Mouse (Mus musculus): ENCODE measurements around the gene Sorbs1. TPM values are rescaled to one million over a fixed set of nuclear protein-coding genes. Genes with fewer than 3 reads are reported as not detected.

The Sorbs1 gene
- polyA plus RNA-seq, 1 experiment from 2014 or later, result 74.4 TPM

GRCm38 (mm10) chr19:40442377-40442776, 71.2 kb downstream of the Sorbs1 start:
- no peak for DNase-seq (ENCODE audit: low spot score)
- 82% methylated on average over 3 of the region's 3 CpGs for WGBS
- no peak overlapping the region for H3K4me3 ChIP-seq
- H3K27me3 ChIP-seq (ENCODE audit: insufficient read depth, poor library complexity, severe bottlenecking), result no peaks in the 10 kb centered on the region
- H3K36me3 ChIP-seq, result no peaks in the 10 kb centered on the region
- H3K27ac ChIP-seq, result no peak overlapping the region
- no peaks in the 10 kb centered on the region for H3K9me3 ChIP-seq
- peaks cover 5% of the 10 kb centered on the region; the same call in 1 of the 2 replicates for H3K4me1 ChIP-seq (replicated peaks)

DNA sequence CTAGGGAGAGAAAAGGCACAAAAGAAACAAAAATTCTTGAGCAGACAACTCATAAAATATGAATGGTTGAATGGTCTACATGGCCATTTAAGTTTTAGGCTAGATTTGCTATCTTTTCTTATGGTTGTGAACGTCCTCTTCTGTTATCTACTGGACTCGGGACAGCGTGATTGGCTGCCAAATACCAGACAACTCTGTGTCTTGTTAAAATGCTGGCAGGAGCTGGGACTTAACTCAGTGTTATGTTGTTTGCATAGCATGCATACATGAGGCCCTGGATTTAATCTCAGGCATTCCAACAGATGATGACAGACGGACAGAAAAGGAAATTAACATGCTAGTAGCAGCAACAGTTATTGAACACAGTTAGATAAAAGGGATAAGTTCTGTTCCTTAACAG, 72.6 kb downstream of the Sorbs1 start:
- no peaks in the 10 kb centered on the region for H3K9me3 ChIP-seq
- H3K27me3 ChIP-seq (ENCODE audit: insufficient read depth, poor library complexity, severe bottlenecking), result no peaks in the 10 kb centered on the region
- no peak for DNase-seq (ENCODE audit: low spot score)
- peaks cover 5% of the 10 kb centered on the region; the same call in 1 of the 2 replicates for H3K4me1 ChIP-seq (replicated peaks)
- H3K36me3 ChIP-seq, result no peaks in the 10 kb centered on the region
- H3K4me3 ChIP-seq, result no peak overlapping the region
- H3K27ac ChIP-seq, result no peak overlapping the region
- 88% methylated on average over 4 of the region's 4 CpGs for WGBS

DNA sequence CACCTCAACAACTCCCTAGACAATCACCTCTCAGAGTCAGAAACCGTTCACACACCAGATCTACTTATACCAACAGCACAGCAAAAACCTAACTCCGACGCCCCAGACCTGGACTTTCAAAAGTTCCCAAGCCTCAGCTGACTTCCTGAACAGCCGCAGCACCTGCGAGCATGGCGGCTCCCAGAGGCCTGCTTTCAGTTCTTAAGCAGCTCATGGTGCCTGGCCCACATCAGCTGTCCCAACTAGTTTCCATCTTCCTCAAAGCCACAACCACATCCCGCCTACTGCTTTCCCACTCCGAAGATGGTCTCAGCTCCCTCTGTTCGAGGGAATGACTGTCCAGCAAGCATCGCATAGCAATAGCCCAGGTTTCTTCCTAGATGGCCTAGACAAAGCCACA, 74.7 kb downstream of the Sorbs1 start:
- H3K9me3 ChIP-seq, result no peaks in the 10 kb centered on the region
- no peaks in the 10 kb centered on the region for H3K27me3 ChIP-seq (ENCODE audit: insufficient read depth, poor library complexity, severe bottlenecking)
- DNase-seq (ENCODE audit: low spot score), result no peak
- 92% methylated on average over 10 of the region's 10 CpGs for WGBS
- peaks cover 14% of the 10 kb centered on the region for H3K4me1 ChIP-seq (replicated peaks)
- H3K27ac ChIP-seq, result no peak overlapping the region
- H3K4me3 ChIP-seq, result no peak overlapping the region
- H3K36me3 ChIP-seq, result no peaks in the 10 kb centered on the region

DNA sequence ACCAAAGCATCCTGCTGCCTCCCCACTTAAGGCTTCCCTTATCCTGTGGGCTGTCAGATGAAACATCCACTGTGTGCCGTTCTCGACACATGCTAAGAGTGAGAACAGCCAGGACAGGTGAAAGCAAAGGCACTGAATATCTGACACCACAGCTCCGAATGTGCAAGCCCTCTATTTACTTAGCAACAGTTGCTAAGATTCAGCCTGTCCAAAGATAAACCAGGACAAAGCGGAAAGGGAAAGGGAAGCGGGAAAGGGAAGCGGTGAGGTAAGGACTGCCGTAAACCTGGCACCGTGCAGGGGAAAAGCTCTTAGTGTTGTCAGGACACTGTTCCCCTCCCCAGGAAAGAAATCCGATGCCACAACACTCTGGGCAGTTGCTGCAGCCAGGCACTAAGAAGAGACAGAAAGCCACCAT, 75.9 kb downstream of the Sorbs1 start:
- no peak overlapping the region for H3K27ac ChIP-seq
- 79% methylated on average over 9 of the region's 9 CpGs for WGBS
- H3K36me3 ChIP-seq, result no peaks in the 10 kb centered on the region
- no peak overlapping the region for H3K4me3 ChIP-seq
- no peak for DNase-seq (ENCODE audit: low spot score)
- peaks cover 20% of the 10 kb centered on the region for H3K4me1 ChIP-seq (replicated peaks)
- H3K9me3 ChIP-seq, result no peaks in the 10 kb centered on the region
- H3K27me3 ChIP-seq (ENCODE audit: insufficient read depth, poor library complexity, severe bottlenecking), result no peaks in the 10 kb centered on the region

- H3K27me3 ChIP-seq (ENCODE audit: insufficient read depth, poor library complexity, severe bottlenecking), result no peaks in the 10 kb centered on the region
- 80% methylated on average over 12 of the region's 12 CpGs for WGBS
Measured at GRCm38 (mm10) chr19:40436465-40437200, 76.9 kb downstream of the Sorbs1 start.

GRCm38 (mm10) chr19:40435797-40436196, 77.8 kb downstream of the Sorbs1 start:
- H3K27me3 ChIP-seq (ENCODE audit: insufficient read depth, poor library complexity, severe bottlenecking), result no peaks in the 10 kb centered on the region
- no peaks in the 10 kb centered on the region for H3K36me3 ChIP-seq
- no peaks in the 10 kb centered on the region for H3K9me3 ChIP-seq
- H3K4me1 ChIP-seq (replicated peaks), result peaks cover 20% of the 10 kb centered on the region
- H3K4me3 ChIP-seq, result no peak overlapping the region
- no peak overlapping the region for H3K27ac ChIP-seq
- no peak for DNase-seq (ENCODE audit: low spot score)
- 97% methylated on average over 2 of the region's 2 CpGs for WGBS

More at GRCm38 (mm10) chr19:40436465-40437200, 76.9 kb downstream of the Sorbs1 start:
- Histone ChIP-seq H3K4me3 (no peak overlapping the region), H3K36me3 (no peaks in the 10 kb centered on the region), H3K27ac (no peak overlapping the region), H3K9me3 (no peaks in the 10 kb centered on the region), H3K4me1 (replicated peaks) (peaks cover 20% of the 10 kb centered on the region)
- no peak for DNase-seq (ENCODE audit: low spot score)

DNA sequence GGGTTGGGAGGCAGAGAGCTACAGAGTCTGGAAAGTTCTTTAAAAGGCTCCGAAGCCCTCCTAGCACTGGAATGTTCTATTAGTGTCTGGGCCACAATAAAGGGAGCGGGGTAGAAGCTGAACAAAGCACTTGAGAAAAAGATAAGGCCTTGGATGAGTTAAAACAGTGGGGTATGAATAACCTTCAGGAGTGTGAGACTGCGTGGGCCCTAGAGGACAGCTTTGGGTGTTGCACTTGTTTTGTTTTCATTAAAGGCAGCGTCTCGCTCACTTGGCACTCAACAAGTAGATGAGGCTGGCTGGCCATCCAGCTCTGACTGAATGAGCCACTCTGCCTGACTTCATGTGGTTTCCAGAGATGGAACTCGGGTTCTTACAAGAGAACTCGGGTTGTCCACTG, 78.5 kb downstream of the Sorbs1 start:
- peak overlapping the region; percentile 42; the same call in 1 of the 2 replicates for H3K27ac ChIP-seq
- peaks cover 21% of the 10 kb centered on the region for H3K4me1 ChIP-seq (replicated peaks)
- WGBS, result 88% methylated on average over 7 of the region's 7 CpGs
- H3K27me3 ChIP-seq (ENCODE audit: insufficient read depth, poor library complexity, severe bottlenecking), result no peaks in the 10 kb centered on the region
- DNase-seq (ENCODE audit: low spot score), result no peak
- H3K4me3 ChIP-seq, result no peak overlapping the region
- no peaks in the 10 kb centered on the region for H3K36me3 ChIP-seq
- H3K9me3 ChIP-seq, result no peaks in the 10 kb centered on the region

- Histone ChIP-seq H3K27me3 (ENCODE audit: insufficient read depth, poor library complexity, severe bottlenecking) (no peaks in the 10 kb centered on the region), H3K4me3 (no peak overlapping the region), H3K4me1 (replicated peaks) (peaks cover 28% of the 10 kb centered on the region), H3K27ac (peak overlapping the region; percentile 42; the same call in 1 of the 2 replicates), H3K9me3 (no peaks in the 10 kb centered on the region), H3K36me3 (no peaks in the 10 kb centered on the region)
- DNase-seq (ENCODE audit: low spot score), result no peak
- WGBS, result 72% methylated on average over 10 of the region's 10 CpGs
Measured at GRCm38 (mm10) chr19:40434042-40434869, 79.3 kb downstream of the Sorbs1 start.

DNA sequence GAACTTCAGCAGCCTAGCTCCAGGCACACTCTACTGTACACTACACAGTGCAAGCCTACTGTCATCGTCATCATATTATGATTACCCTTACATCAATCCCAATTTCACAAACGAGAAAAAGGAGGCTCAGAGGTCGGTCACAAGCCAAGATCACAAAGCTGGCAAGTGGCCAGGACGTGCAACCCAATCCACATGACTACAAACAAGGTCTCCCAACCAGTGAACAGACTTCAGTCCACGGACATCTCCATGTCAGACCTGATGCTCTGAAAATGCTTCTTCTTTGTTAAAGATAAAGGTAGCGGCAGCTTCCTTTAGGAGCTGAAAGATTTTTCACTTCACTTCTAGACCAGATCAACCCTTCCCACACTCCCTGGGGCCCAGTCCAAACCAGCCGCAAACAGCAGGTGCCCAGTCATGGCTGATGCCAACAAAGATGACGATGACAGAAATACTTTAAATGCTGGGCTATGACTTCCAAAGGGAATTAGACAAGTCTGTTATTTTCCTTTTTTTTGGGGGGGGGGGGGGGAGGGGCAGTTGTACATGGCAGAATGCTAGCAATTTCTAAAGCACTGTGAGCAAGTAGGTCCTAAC, 80.2 kb downstream of the Sorbs1 start:
- no peaks in the 10 kb centered on the region for H3K36me3 ChIP-seq
- no peaks in the 10 kb centered on the region for H3K27me3 ChIP-seq (ENCODE audit: insufficient read depth, poor library complexity, severe bottlenecking)
- H3K4me1 ChIP-seq (replicated peaks), result peaks cover 34% of the 10 kb centered on the region
- no peak overlapping the region for H3K4me3 ChIP-seq
- WGBS, result 86% methylated on average over 8 of the region's 8 CpGs
- no peaks in the 10 kb centered on the region for H3K9me3 ChIP-seq
- DNase-seq (ENCODE audit: low spot score), result no peak
- peak overlapping the region; percentile 35; the same call in 1 of the 2 replicates for H3K27ac ChIP-seq

- H3K4me1 ChIP-seq (replicated peaks), result peaks cover 29% of the 10 kb centered on the region
- no peak for DNase-seq (ENCODE audit: low spot score)
- H3K4me3 ChIP-seq, result no peak overlapping the region
- no peak overlapping the region for H3K27ac ChIP-seq
- H3K27me3 ChIP-seq (ENCODE audit: insufficient read depth, poor library complexity, severe bottlenecking), result no peaks in the 10 kb centered on the region
- H3K36me3 ChIP-seq, result no peaks in the 10 kb centered on the region
- WGBS, result 83% methylated on average over 4 of the region's 4 CpGs
- H3K9me3 ChIP-seq, result no peaks in the 10 kb centered on the region
Measured at GRCm38 (mm10) chr19:40431969-40432368, 81.6 kb downstream of the Sorbs1 start.

DNA sequence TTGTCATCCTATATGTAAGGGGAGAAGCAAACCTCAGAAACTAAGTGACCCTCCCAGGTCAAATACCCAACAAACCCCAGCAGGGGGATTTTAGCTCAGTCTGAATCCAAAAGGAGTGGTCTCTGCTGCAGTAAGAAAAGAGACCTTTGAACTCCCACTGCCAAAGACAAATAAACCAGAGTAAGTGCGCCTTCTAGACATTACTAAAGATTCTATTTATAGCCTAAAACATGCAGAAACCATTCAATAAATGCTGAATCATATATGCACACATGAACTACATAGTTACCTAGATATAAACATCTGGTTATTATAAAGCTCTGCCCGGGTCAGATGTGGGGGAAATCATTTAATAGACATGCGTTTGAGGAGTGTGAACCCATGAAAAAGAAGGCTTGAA, 84.0 kb downstream of the Sorbs1 start:
- WGBS, result 68% methylated on average over 3 of the region's 3 CpGs
- DNase-seq (ENCODE audit: low spot score), result no peak
- Histone ChIP-seq H3K27ac (0 out of 2 replicates have a peak overlapping the region, but pooled peaks have one; percentile 56), H3K4me3 (no peak overlapping the region), H3K27me3 (ENCODE audit: insufficient read depth, poor library complexity, severe bottlenecking) (no peaks in the 10 kb centered on the region), H3K9me3 (no peaks in the 10 kb centered on the region), H3K4me1 (replicated peaks) (peaks cover 30% of the 10 kb centered on the region), H3K36me3 (no peaks in the 10 kb centered on the region)

DNA sequence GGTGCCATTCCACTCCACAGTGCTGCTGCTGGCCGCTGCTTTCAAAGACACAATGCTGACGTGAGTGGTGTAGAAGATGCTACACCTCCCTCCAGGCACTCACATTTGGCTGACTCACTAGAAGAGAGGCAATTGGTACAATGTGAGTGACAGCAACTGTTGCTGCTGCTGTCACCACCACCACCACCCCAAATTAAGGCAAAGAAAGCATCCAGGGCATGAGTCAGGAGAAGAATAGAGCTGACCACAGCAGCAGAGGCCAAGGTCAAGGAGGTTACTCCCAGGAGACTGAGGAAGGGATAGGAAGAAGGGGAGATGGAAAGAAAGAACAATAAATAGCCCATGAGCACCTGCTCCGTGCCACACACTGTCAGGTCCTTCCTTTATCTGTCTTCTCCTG, 84.4 kb downstream of the Sorbs1 start:
- Histone ChIP-seq H3K9me3 (no peaks in the 10 kb centered on the region), H3K4me3 (no peak overlapping the region), H3K27me3 (ENCODE audit: insufficient read depth, poor library complexity, severe bottlenecking) (no peaks in the 10 kb centered on the region), H3K4me1 (replicated peaks) (peaks cover 25% of the 10 kb centered on the region), H3K27ac (peak overlapping the region; percentile 56; the same call in 1 of the 2 replicates), H3K36me3 (no peaks in the 10 kb centered on the region)
- WGBS, result 51% methylated on average over 3 of the region's 3 CpGs
- DNase-seq (ENCODE audit: low spot score), result peak; percentile 20
